Mouse (Mus musculus): Measurements from ENCODE around the gene Ache. TPM values are rescaled to one million over a fixed set of nuclear protein-coding genes. Genes with fewer than 3 reads are reported as not detected.
"Not testable (repeated sequence)": the region's sequence is repeated elsewhere in the genome, so short reads cannot be mapped to it uniquely, and the experiment has no call there.

Ache gene
- polyA plus RNA-seq (2014; fragmentation: Nextera tagmentation; extraction: Ambion mirVana), result 0.57 and 0.58 TPM in 2 replicates

GRCm38 (mm10) chr5:137287032-137287952 lies at the start of gene Ache:
TSS of gene Ache (plus strand) at chr5:137287519.
- Histone ChIP-seq H3K9ac (ENCODE audit: low read depth, low read length) (peak within 1 kb of the TSS; percentile 45), H3K27ac (ENCODE audit: low read depth, low read length) (no peak within 1 kb of the TSS), H3K27me3 (ENCODE audit: control insufficient read depth, insufficient read depth, low read length) (peaks cover 48% of the 10 kb centered on the region), H3K4me2 (replicated peaks; ENCODE audit: low read depth, low read length) (peak within 1 kb of the TSS; percentile 75), H3K4me1 (ENCODE audit: control insufficient read depth, insufficient read depth, low read length) (peaks cover 18% of the 10 kb centered on the region), H3K4me3 (ENCODE audit: low read length) (peak within 1 kb of the TSS; percentile 41), H3K36me3 (ENCODE audit: control insufficient read depth, insufficient read depth, low read length) (no peaks in the 10 kb centered on the region), H3K9me3 (ENCODE audit: control insufficient read depth, low read length) (peaks cover 4% of the 10 kb centered on the region; the same call in 1 of the 2 replicates)
- ATAC-seq (ENCODE audit: low FRiP score, low TSS enrichment), result peak; percentile 16
- 1% methylated on average over 40 of the region's 40 CpGs for WGBS

GRCm38 (mm10) chr5:137263897-137264720 lies 23.2 kb upstream of the Ache start:
- no peak overlapping the region for H3K4me3 ChIP-seq (ENCODE audit: low read length)
- H3K4me1 ChIP-seq (ENCODE audit: control insufficient read depth, insufficient read depth, low read length), result 0 out of 2 replicates have a peak, but pooled peaks cover 4% of the 10 kb centered on the region
- H3K27me3 ChIP-seq (ENCODE audit: control insufficient read depth, insufficient read depth, low read length), result no peaks in the 10 kb centered on the region
- 68% methylated on average over 14 of the region's 14 CpGs for WGBS
- ATAC-seq (ENCODE audit: low FRiP score, low TSS enrichment), result no peak
- no peaks in the 10 kb centered on the region for H3K36me3 ChIP-seq (ENCODE audit: control insufficient read depth, insufficient read depth, low read length)
- no peak overlapping the region for H3K9ac ChIP-seq (ENCODE audit: low read depth, low read length)
- H3K27ac ChIP-seq (ENCODE audit: low read depth, low read length), result no peak overlapping the region
- H3K4me2 ChIP-seq (replicated peaks; ENCODE audit: low read depth, low read length), result no peak overlapping the region
- no peaks in the 10 kb centered on the region for H3K9me3 ChIP-seq (ENCODE audit: control insufficient read depth, low read length)

DNA sequence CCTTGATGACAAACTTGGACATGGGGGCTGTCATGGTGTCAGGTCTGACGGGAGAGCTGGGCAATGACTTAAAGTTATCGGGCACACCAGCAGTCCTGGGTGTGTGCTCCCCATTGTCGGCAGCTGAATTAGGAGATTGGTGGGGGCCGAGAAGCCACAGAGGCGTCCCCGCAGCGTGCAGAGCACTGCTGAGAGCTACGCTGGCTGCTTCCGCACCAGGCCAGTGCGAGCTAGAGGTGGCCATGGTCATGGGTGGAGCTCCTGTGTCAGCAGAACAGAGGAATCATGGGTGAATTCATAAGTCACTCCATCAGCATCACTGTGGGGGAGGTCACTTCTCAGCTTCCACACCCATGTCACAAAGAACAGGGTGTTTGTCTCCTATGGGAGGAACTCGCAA lies 22.5 kb upstream of the Ache start:
- Histone ChIP-seq H3K4me1 (ENCODE audit: control insufficient read depth, insufficient read depth, low read length) (0 out of 2 replicates have a peak, but pooled peaks cover 4% of the 10 kb centered on the region), H3K27me3 (ENCODE audit: control insufficient read depth, insufficient read depth, low read length) (no peaks in the 10 kb centered on the region), H3K36me3 (ENCODE audit: control insufficient read depth, insufficient read depth, low read length) (no peaks in the 10 kb centered on the region), H3K9ac (ENCODE audit: low read depth, low read length) (no peak overlapping the region), H3K4me2 (replicated peaks; ENCODE audit: low read depth, low read length) (no peak overlapping the region), H3K9me3 (ENCODE audit: control insufficient read depth, low read length) (no peaks in the 10 kb centered on the region), H3K4me3 (ENCODE audit: low read length) (no peak overlapping the region), H3K27ac (ENCODE audit: low read depth, low read length) (no peak overlapping the region)
- 92% methylated on average over 11 of the region's 11 CpGs for WGBS
- no peak for ATAC-seq (ENCODE audit: low FRiP score, low TSS enrichment)

- no peak overlapping the region for H3K9ac ChIP-seq (ENCODE audit: low read depth, low read length)
- H3K4me1 ChIP-seq (ENCODE audit: control insufficient read depth, insufficient read depth, low read length), result 0 out of 2 replicates have a peak, but pooled peaks cover 4% of the 10 kb centered on the region
- peak overlapping the region; percentile 1; the same call in 1 of the 2 replicates for H3K4me3 ChIP-seq (ENCODE audit: low read length)
- H3K4me2 ChIP-seq (replicated peaks; ENCODE audit: low read depth, low read length), result peak overlapping the region; percentile 30
- H3K27me3 ChIP-seq (ENCODE audit: control insufficient read depth, insufficient read depth, low read length), result no peaks in the 10 kb centered on the region
- peak; percentile 62 for ATAC-seq (ENCODE audit: low FRiP score, low TSS enrichment)
- WGBS, result 20% methylated on average over 17 of the region's 18 CpGs
- no peaks in the 10 kb centered on the region for H3K36me3 ChIP-seq (ENCODE audit: control insufficient read depth, insufficient read depth, low read length)
- peaks cover 5% of the 10 kb centered on the region; the same call in 1 of the 2 replicates for H3K9me3 ChIP-seq (ENCODE audit: control insufficient read depth, low read length)
- H3K27ac ChIP-seq (ENCODE audit: low read depth, low read length), result no peak overlapping the region
Measured at GRCm38 (mm10) chr5:137268131-137268910, 19.0 kb upstream of the Ache start.

- H3K36me3 ChIP-seq (ENCODE audit: control insufficient read depth, insufficient read depth, low read length), result no peaks in the 10 kb centered on the region
- 0 out of 2 replicates have a peak, but pooled peaks have one; percentile 60 for ATAC-seq (ENCODE audit: low FRiP score, low TSS enrichment)
- peaks cover 5% of the 10 kb centered on the region; the same call in 1 of the 2 replicates for H3K9me3 ChIP-seq (ENCODE audit: control insufficient read depth, low read length)
- no peak overlapping the region for H3K4me2 ChIP-seq (replicated peaks; ENCODE audit: low read depth, low read length)
- H3K4me1 ChIP-seq (ENCODE audit: control insufficient read depth, insufficient read depth, low read length), result no peaks in the 10 kb centered on the region
- no peak overlapping the region for H3K4me3 ChIP-seq (ENCODE audit: low read length)
- H3K9ac ChIP-seq (ENCODE audit: low read depth, low read length), result no peak overlapping the region
- 33% methylated on average over 18 of the region's 18 CpGs for WGBS
- no peaks in the 10 kb centered on the region for H3K27me3 ChIP-seq (ENCODE audit: control insufficient read depth, insufficient read depth, low read length)
- H3K27ac ChIP-seq (ENCODE audit: low read depth, low read length), result no peak overlapping the region
Measured at GRCm38 (mm10) chr5:137277360-137278342, 9.7 kb upstream of the Ache start.

DNA sequence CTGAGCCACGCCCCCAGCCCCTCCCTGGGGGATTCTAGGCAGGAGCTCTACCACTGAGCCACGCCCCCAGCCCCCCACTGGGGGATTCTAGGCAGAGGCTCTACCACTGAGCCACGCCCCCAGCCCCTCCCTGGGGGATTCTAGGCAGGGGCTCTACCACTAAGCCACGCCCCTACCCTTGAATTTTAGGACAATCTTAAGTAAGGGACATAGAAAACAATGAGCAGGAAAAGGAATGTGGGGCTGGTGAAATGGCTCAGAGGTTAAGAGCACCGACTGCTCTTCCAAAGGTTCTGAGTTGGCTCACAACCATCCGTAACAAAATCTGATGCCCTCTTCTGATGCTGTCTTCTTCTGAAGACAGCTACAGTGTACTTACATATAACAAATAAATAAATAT lies 2.9 kb upstream of the Ache start:
- ATAC-seq (ENCODE audit: low FRiP score, low TSS enrichment); H3K4me3 ChIP-seq (ENCODE audit: low read length); H3K4me2 ChIP-seq (replicated peaks; ENCODE audit: low read depth, low read length); H3K9me3 ChIP-seq (ENCODE audit: control insufficient read depth, low read length); H3K9ac ChIP-seq (ENCODE audit: low read depth, low read length); H3K36me3 ChIP-seq (ENCODE audit: control insufficient read depth, insufficient read depth, low read length); H3K27ac ChIP-seq (ENCODE audit: low read depth, low read length): not testable (repeated sequence)
- H3K27me3 ChIP-seq (ENCODE audit: control insufficient read depth, insufficient read depth, low read length), result peaks cover 23% of the 10 kb centered on the region
- peaks cover 18% of the 10 kb centered on the region for H3K4me1 ChIP-seq (ENCODE audit: control insufficient read depth, insufficient read depth, low read length)
- 87% methylated on average over 6 of the region's 6 CpGs for WGBS

- no peak for ATAC-seq (ENCODE audit: low FRiP score, low TSS enrichment)
- H3K4me3 ChIP-seq (ENCODE audit: low read length), result no peak overlapping the region
- WGBS, result 62% methylated on average over 5 of the region's 5 CpGs
Measured at GRCm38 (mm10) chr5:137285045-137285444, 2.3 kb upstream of the Ache start.

More at GRCm38 (mm10) chr5:137285045-137285444, 2.3 kb upstream of the Ache start:
- Histone ChIP-seq H3K4me2 (replicated peaks; ENCODE audit: low read depth, low read length) (no peak overlapping the region), H3K27ac (ENCODE audit: low read depth, low read length) (no peak overlapping the region), H3K9ac (ENCODE audit: low read depth, low read length) (no peak overlapping the region), H3K9me3 (ENCODE audit: control insufficient read depth, low read length) (peaks cover 4% of the 10 kb centered on the region; the same call in 1 of the 2 replicates), H3K27me3 (ENCODE audit: control insufficient read depth, insufficient read depth, low read length) (peaks cover 29% of the 10 kb centered on the region), H3K4me1 (ENCODE audit: control insufficient read depth, insufficient read depth, low read length) (peaks cover 18% of the 10 kb centered on the region), H3K36me3 (ENCODE audit: control insufficient read depth, insufficient read depth, low read length) (no peaks in the 10 kb centered on the region)

Data from kidney, embryonic 14.5 days (tissue).